Mouse (Mus musculus): ENCODE measurements around the gene Ccdc60. TPM values are rescaled to one million over a fixed set of nuclear protein-coding genes. Genes with fewer than 3 reads are reported as not detected.

Ccdc60 gene
- polyA plus RNA-seq, 1 experiment = 0.35 TPM

GRCm38 (mm10) chr5:116108651-116109050 is 180.1 kb downstream of the Ccdc60 start:
- Histone ChIP-seq H3K27ac (ENCODE audit: control insufficient read depth, insufficient read depth, low read length) (no peak overlapping the region), H3K4me3 (ENCODE audit: control insufficient read depth, insufficient read depth, low read length) (no peak overlapping the region), H3K4me1 (replicated peaks; ENCODE audit: control insufficient read depth, insufficient read depth, low read length) (no peaks in the 10 kb centered on the region), H3K27me3 (ENCODE audit: control insufficient read depth, insufficient read depth, low read length) (no peaks in the 10 kb centered on the region), H3K36me3 (ENCODE audit: control insufficient read depth, insufficient read depth, low read length) (no peaks in the 10 kb centered on the region)
- no peak for DNase-seq
- 96% methylated on average over 10 of the region's 10 CpGs for WGBS
- TF ChIP-seq CTCF (IDR thresholded peaks at IDR 0.05; ENCODE audit: borderline replicate concordance, control insufficient read depth, extremely low read depth, insufficient read depth, low read length, poor library complexity) = no peak
- TF ChIP-seq POLR2A (IDR thresholded peaks at IDR 0.05; ENCODE audit: control insufficient read depth, extremely low read depth, insufficient read depth, low read length, poor library complexity) = no peak

GRCm38 (mm10) chr5:116084231-116084630 is 204.6 kb downstream of the Ccdc60 start:
- no peaks in the 10 kb centered on the region for H3K36me3 ChIP-seq (ENCODE audit: control insufficient read depth, insufficient read depth, low read length)
- DNase-seq = no peak
- H3K4me1 ChIP-seq (replicated peaks; ENCODE audit: control insufficient read depth, insufficient read depth, low read length) = no peaks in the 10 kb centered on the region; the same call in 1 of the 2 replicates
- H3K27me3 ChIP-seq (ENCODE audit: control insufficient read depth, insufficient read depth, low read length) = no peaks in the 10 kb centered on the region
- 92% methylated on average over 6 of the region's 6 CpGs for WGBS
- H3K4me3 ChIP-seq (ENCODE audit: control insufficient read depth, insufficient read depth, low read length) = no peak overlapping the region
- TF ChIP-seq POLR2A (IDR thresholded peaks at IDR 0.05; ENCODE audit: control insufficient read depth, extremely low read depth, insufficient read depth, low read length, poor library complexity) = no peak
- TF ChIP-seq CTCF (IDR thresholded peaks at IDR 0.05; ENCODE audit: borderline replicate concordance, control insufficient read depth, extremely low read depth, insufficient read depth, low read length, poor library complexity) = no peak
- no peak overlapping the region for H3K27ac ChIP-seq (ENCODE audit: control insufficient read depth, insufficient read depth, low read length)

DNA sequence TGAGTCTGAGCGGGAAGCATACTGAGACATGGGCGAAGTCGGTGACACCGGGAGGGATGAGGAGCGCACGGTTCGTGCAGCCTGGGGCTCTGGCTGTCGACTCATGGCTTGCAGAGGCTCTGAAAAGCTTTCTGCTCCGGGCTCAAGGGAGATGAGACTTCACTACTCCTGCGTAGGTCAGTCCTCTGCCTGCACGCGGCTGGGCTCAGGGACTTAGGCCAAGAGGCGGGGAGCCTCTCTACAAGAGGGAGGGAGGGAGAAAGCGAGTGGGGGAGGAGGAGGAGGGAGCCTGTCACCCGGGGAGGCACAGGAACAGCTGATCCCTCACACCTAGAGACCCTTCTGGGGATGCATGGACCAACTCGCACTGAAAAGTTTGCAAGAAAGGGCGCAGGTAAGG is 205.7 kb downstream of the Ccdc60 start, which contains the start of gene Tmem233:
Tmem233 (minus strand) TSS at position 164 of the 400 bp plus-strand sequence.
- no peaks in the 10 kb centered on the region for H3K36me3 ChIP-seq (ENCODE audit: control insufficient read depth, insufficient read depth, low read length)
- no peaks in the 10 kb centered on the region for H3K27me3 ChIP-seq (ENCODE audit: control insufficient read depth, insufficient read depth, low read length)
- H3K4me1 ChIP-seq (replicated peaks; ENCODE audit: control insufficient read depth, insufficient read depth, low read length) = no peaks in the 10 kb centered on the region; the same call in 1 of the 2 replicates
- TF ChIP-seq CTCF (IDR thresholded peaks at IDR 0.05; ENCODE audit: borderline replicate concordance, control insufficient read depth, extremely low read depth, insufficient read depth, low read length, poor library complexity) = no peak
- TF ChIP-seq POLR2A (IDR thresholded peaks at IDR 0.05; ENCODE audit: control insufficient read depth, extremely low read depth, insufficient read depth, low read length, poor library complexity) = no peak
- H3K4me3 ChIP-seq (ENCODE audit: control insufficient read depth, insufficient read depth, low read length) = no peak within 1 kb of the TSS
- no peak for DNase-seq
- 34% methylated on average over 17 of the region's 17 CpGs for WGBS
- no peak within 1 kb of the TSS for H3K27ac ChIP-seq (ENCODE audit: control insufficient read depth, insufficient read depth, low read length)

DNA sequence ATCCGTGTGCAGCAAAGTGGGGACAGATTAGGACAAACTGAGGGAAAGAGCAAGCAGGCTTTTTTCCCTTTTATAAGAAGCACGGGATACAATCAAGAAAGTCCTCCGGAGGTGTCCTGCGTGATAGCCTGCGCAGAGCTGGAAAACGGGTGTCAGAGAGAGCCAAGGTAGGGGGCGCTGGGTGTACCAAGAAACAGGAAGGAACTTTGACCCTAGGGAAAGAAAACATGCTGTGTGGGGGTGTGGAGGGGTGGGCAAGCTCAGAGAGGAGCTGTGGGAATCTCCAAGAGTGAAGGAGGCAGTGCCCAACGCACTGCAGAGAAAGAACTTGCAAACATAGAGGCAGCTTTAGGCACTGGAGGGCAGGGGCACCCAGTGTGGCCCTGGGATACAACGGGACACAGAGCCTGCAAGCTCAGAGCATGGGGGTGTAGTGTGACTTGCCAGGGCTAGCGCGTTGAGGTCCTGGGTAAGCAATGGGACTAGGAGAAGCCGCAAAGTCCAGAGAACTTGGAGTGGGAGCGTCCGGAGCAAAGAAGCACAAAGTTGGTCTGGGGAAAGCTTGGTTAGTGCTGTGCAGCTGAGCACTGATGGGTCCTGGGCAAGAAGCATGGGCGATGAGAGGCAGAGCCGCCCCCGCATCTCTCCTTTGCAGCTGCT is 206.4 kb downstream of the Ccdc60 start:
- DNase-seq = no peak
- Histone ChIP-seq H3K4me1 (replicated peaks; ENCODE audit: control insufficient read depth, insufficient read depth, low read length) (no peaks in the 10 kb centered on the region; the same call in 1 of the 2 replicates), H3K36me3 (ENCODE audit: control insufficient read depth, insufficient read depth, low read length) (no peaks in the 10 kb centered on the region), H3K27me3 (ENCODE audit: control insufficient read depth, insufficient read depth, low read length) (no peaks in the 10 kb centered on the region), H3K27ac (ENCODE audit: control insufficient read depth, insufficient read depth, low read length) (no peak overlapping the region), H3K4me3 (ENCODE audit: control insufficient read depth, insufficient read depth, low read length) (no peak overlapping the region)
- no peak for TF ChIP-seq POLR2A (IDR thresholded peaks at IDR 0.05; ENCODE audit: control insufficient read depth, extremely low read depth, insufficient read depth, low read length, poor library complexity)
- 46% methylated on average over 17 of the region's 17 CpGs for WGBS

- no peaks in the 10 kb centered on the region for H3K27me3 ChIP-seq (ENCODE audit: control insufficient read depth, insufficient read depth, low read length)
- no peak overlapping the region for H3K4me3 ChIP-seq (ENCODE audit: control insufficient read depth, insufficient read depth, low read length)
- WGBS = 78% methylated on average over 7 of the region's 7 CpGs
- no peak overlapping the region for H3K27ac ChIP-seq (ENCODE audit: control insufficient read depth, insufficient read depth, low read length)
- TF ChIP-seq POLR2A (IDR thresholded peaks at IDR 0.05; ENCODE audit: control insufficient read depth, extremely low read depth, insufficient read depth, low read length, poor library complexity) = no peak
- no peak for TF ChIP-seq CTCF (IDR thresholded peaks at IDR 0.05; ENCODE audit: borderline replicate concordance, control insufficient read depth, extremely low read depth, insufficient read depth, low read length, poor library complexity)
- no peak for DNase-seq
- H3K4me1 ChIP-seq (replicated peaks; ENCODE audit: control insufficient read depth, insufficient read depth, low read length) = no peaks in the 10 kb centered on the region; the same call in 1 of the 2 replicates
- no peaks in the 10 kb centered on the region for H3K36me3 ChIP-seq (ENCODE audit: control insufficient read depth, insufficient read depth, low read length)
Observed at GRCm38 (mm10) chr5:116081616-116082015, 207.2 kb downstream of the Ccdc60 start.

GRCm38 (mm10) chr5:116080736-116081135 is 208.0 kb downstream of the Ccdc60 start:
- Histone ChIP-seq H3K4me1 (replicated peaks; ENCODE audit: control insufficient read depth, insufficient read depth, low read length) (no peaks in the 10 kb centered on the region; the same call in 1 of the 2 replicates), H3K27ac (ENCODE audit: control insufficient read depth, insufficient read depth, low read length) (no peak overlapping the region), H3K4me3 (ENCODE audit: control insufficient read depth, insufficient read depth, low read length) (no peak overlapping the region), H3K27me3 (ENCODE audit: control insufficient read depth, insufficient read depth, low read length) (no peaks in the 10 kb centered on the region), H3K36me3 (ENCODE audit: control insufficient read depth, insufficient read depth, low read length) (no peaks in the 10 kb centered on the region)
- no peak for TF ChIP-seq POLR2A (IDR thresholded peaks at IDR 0.05; ENCODE audit: control insufficient read depth, extremely low read depth, insufficient read depth, low read length, poor library complexity)
- TF ChIP-seq CTCF (IDR thresholded peaks at IDR 0.05; ENCODE audit: borderline replicate concordance, control insufficient read depth, extremely low read depth, insufficient read depth, low read length, poor library complexity) = no peak
- no peak for DNase-seq
- WGBS = 17% methylated on average over 6 of the region's 6 CpGs

Other genes starting within 250 kb of the Ccdc60 start
- 0.05 TPM in 1 of 2 replicates, not detected in the other for gene Tmem233, start 205.7 kb downstream of the Ccdc60 start, polyA plus RNA-seq (2012; rRNA removed)
- gene Hspb8, start 133.9 kb upstream of the Ccdc60 start, polyA plus RNA-seq (2012; rRNA removed) = 19.5 and 48.9 TPM in 2 replicates

All from thymus, adult 2 months (tissue).